Mouse (Mus musculus): ENCODE data around the gene Susd2.

DNA sequence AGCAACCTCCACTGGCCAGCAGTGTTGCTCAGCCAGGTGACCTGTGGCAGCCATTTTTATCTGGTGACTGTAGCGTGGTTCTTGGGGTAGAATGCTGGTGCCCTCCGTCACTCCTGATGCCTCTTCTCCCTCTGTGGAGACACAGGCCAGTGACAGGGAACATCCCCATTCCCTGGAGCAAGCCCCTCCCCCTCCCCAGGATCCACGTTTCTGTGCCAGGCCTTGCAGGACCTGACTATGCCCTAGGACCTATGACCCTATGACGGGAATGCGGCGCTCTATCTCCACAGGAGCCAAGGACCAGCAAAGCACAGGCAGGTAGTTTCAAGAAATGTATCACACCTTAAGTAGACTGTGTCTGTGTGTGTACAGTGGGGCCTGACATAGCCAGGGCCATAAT, 4.3 kb upstream of the Susd2 start:
- TF ChIP-seq CTCF (IDR thresholded peaks at IDR 0.05; ENCODE audit: low read depth) (no peak), EP300 (IDR thresholded peaks at IDR 0.05; ENCODE audit: low read depth) (no peak)
